Mouse (Mus musculus) cortical plate, adult 2 months (tissue): Measurements from ENCODE around the gene Mog.

Experiments
- CTCF ChIP-seq: fragments of 200-500 bp; IDR thresholded peaks from 2 replicates; pipeline ENCODE4 v1.5.1; 2011; ENCODE audit warnings: mild to moderate bottlenecking, control low read depth, low read length; ENCODE audit not compliant: insufficient read depth; ENCODE audit errors: extremely low read depth
- POLR2A ChIP-seq: fragments of 200-500 bp; IDR thresholded peaks from 2 replicates; pipeline ENCODE4 v1.6.1; 2011; ENCODE audit warnings: mild to moderate bottlenecking, low read length, control low read depth; ENCODE audit not compliant: insufficient read depth; ENCODE audit errors: extremely low read depth

- TF ChIP-seq POLR2A (no peak), CTCF (no peak)
Measured at GRCm38 (mm10) chr17:37000863-37001262, 22.3 kb downstream of the Mog start, which contains the start of gene Zfp57.
